Mouse (Mus musculus) cerebellum, postnatal 14 days (tissue): ENCODE data around the gene Cops6.
A peak's percentile ranks its signal among the peaks of the same experiment; 100 is the strongest.

Source experiments
- DNase-seq, 2 experiments: peaks; one replicate each; pipeline ENCODE4 v3.0.0; 2021; ENCODE audit warnings: mixed read lengths in 2 of 2

Cops6 gene

GRCm38 (mm10) chr5:138187661-138188306, 26.9 kb downstream of the Cops6 start:
- peak; percentile 74 to 83 for DNase-seq

GRCm38 (mm10) chr5:138193771-138194727, 33.2 kb downstream of the Cops6 start, which contains the start of gene Mblac1:
TSS of gene Mblac1 (plus strand) at chr5:138194314.
- peak; percentile 91 to 93 for DNase-seq

- peak; percentile 65 to 69 for DNase-seq
Observed at GRCm38 (mm10) chr5:138194755-138195345, 34.0 kb downstream of the Cops6 start.

GRCm38 (mm10) chr5:138195463-138195862, 34.6 kb downstream of the Cops6 start:
- DNase-seq, result no peak

- DNase-seq, result peak; percentile 50 to 54
Observed at GRCm38 (mm10) chr5:138199576-138199975, 38.7 kb downstream of the Cops6 start.

- peak; percentile 49 to 57 for DNase-seq
Observed at GRCm38 (mm10) chr5:138202086-138202485, 41.2 kb downstream of the Cops6 start.

- no peak for DNase-seq
Observed at GRCm38 (mm10) chr5:138207253-138207652, 46.4 kb downstream of the Cops6 start.

GRCm38 (mm10) chr5:138207873-138208272, 47.0 kb downstream of the Cops6 start:
- no peak for DNase-seq
